ENCODE assay signal across 9 mouse cellular contexts in genomic region chr9:123367636-123368035, GRCm38 (mm10). TPM values are rescaled to one million over a fixed set of nuclear protein-coding genes. Genes with fewer than 3 reads are reported as not detected.
DNase-seq lines count a peak whose midpoint lies in the region; ATAC-seq and TF ChIP-seq lines count a peak whose summit lies in the region.
"Had no signal": no experiment of that assay in that cellular context is flagged by ENCODE, and none has a peak within 500 bp of the region (broad histone marks: within the 10 kb centered on the region; RNA-seq: fewer than 3 reads in every experiment).

No protein-coding gene starts in this region.

- no peaks in the 10 kb centered on the region for H3K79me2 ChIP-seq in myocyte (ENCODE audit: control insufficient read depth, insufficient read depth)

- peak overlapping the region; percentile 63 for H3K4me2 ChIP-seq in kidney, embryonic 14.5 days (replicated peaks; ENCODE audit: low read depth, low read length)
- H3K4me2 ChIP-seq in intestine, embryonic 15.5 days (replicated peaks): peak overlapping the region; percentile 74
- H3K4me2 ChIP-seq in myocyte (ENCODE audit: low read depth): peak overlapping the region; percentile 88

- DNase-seq in kidney, adult 18-20 months: no peak
- DNase-seq in frontal cortex, postnatal 10 days (ENCODE audit: low spot score in 2 of 2): no peak
- DNase-seq: kidney, postnatal 36 days had no signal

- no peak overlapping the region for H3ac ChIP-seq in myocyte (ENCODE audit: control insufficient read depth, insufficient read length)

- peak overlapping the region; percentile 74 for H3K4me3 ChIP-seq in kidney, embryonic 14.5 days (ENCODE audit: low read length)
- peak overlapping the region; percentile 75 for H3K4me3 ChIP-seq in brown adipose tissue, adult 24 weeks (ENCODE audit: insufficient read depth, low read depth, low read length)
- H3K4me3 ChIP-seq in intestine, embryonic 15.5 days (replicated peaks): peak overlapping the region; percentile 69
- H3K4me3 ChIP-seq in myocyte: peak overlapping the region; percentile 63

- peaks cover 9% of the 10 kb centered on the region; the same call in 1 of the 2 replicates for H3K36me3 ChIP-seq in kidney, embryonic 14.5 days (ENCODE audit: control insufficient read depth, insufficient read depth, low read length)
- H3K36me3 ChIP-seq in intestine, embryonic 15.5 days: no peaks in the 10 kb centered on the region
- H3K36me3 ChIP-seq in myocyte (ENCODE audit: control insufficient read depth, insufficient read depth): peaks cover 5% of the 10 kb centered on the region

- H3K27ac ChIP-seq in kidney, embryonic 14.5 days (ENCODE audit: low read depth, low read length): no peak overlapping the region
- no peak overlapping the region for H3K27ac ChIP-seq in brown adipose tissue, adult 24 weeks (replicated peaks; ENCODE audit: low read depth, low read length)
- H3K27ac ChIP-seq in intestine, embryonic 15.5 days: peak overlapping the region; percentile 84; the same call in 1 of the 2 replicates

- no peaks in the 10 kb centered on the region for H3K4me1 ChIP-seq in kidney, embryonic 14.5 days (ENCODE audit: control insufficient read depth, insufficient read depth, low read length)
- no peaks in the 10 kb centered on the region for H3K4me1 ChIP-seq in brown adipose tissue, adult 24 weeks (ENCODE audit: control insufficient read depth, insufficient read depth, insufficient read length, low read length)
- H3K4me1 ChIP-seq in intestine, embryonic 15.5 days (replicated peaks): peaks cover 8% of the 10 kb centered on the region; the same call in 1 of the 2 replicates

- TF ChIP-seq POLR2A in myocyte (IDR thresholded peaks at IDR 0.05; ENCODE audit: insufficient read length, low read depth): no peak

- no peaks in the 10 kb centered on the region for H3K27me3 ChIP-seq in kidney, embryonic 14.5 days (ENCODE audit: control insufficient read depth, insufficient read depth, low read length)
- H3K27me3 ChIP-seq in intestine, embryonic 15.5 days (replicated peaks): no peaks in the 10 kb centered on the region
- no peaks in the 10 kb centered on the region for H3K27me3 ChIP-seq in myocyte (ENCODE audit: control insufficient read depth, insufficient read depth, insufficient read length)

- no peaks in the 10 kb centered on the region for H3K9me3 ChIP-seq in kidney, embryonic 14.5 days (ENCODE audit: control insufficient read depth, low read length)
- H3K9me3 ChIP-seq in intestine, embryonic 15.5 days: no peaks in the 10 kb centered on the region

- H3K9ac ChIP-seq in kidney, embryonic 14.5 days (ENCODE audit: low read depth, low read length): peak overlapping the region; percentile 64; the same call in 1 of the 2 replicates
- 0 out of 2 replicates have a peak overlapping the region, but pooled peaks have one; percentile 75 for H3K9ac ChIP-seq in intestine, embryonic 15.5 days

- ATAC-seq in kidney, embryonic 14.5 days (ENCODE audit: low FRiP score, low TSS enrichment): no peak
- no peak for ATAC-seq in intestine, embryonic 15.5 days
- ATAC-seq in activated CD4-positive, CD25-positive, alpha-beta regulatory T cell, adult 4 months: no peak
- ATAC-seq in inflammation-experienced regulatory T-cells, adult 6 months: no peak

TF ChIP-seq in myocyte, 11 proteins besides CTCF, POLR2A, EP300 and RAD21:
- no peak for TF ChIP-seq CEBPB (IDR thresholded peaks at IDR 0.05; ENCODE audit: insufficient read depth, poor library complexity, severe bottlenecking)

RNA-seq across cellular contexts. Expression of gene Lars2, which starts 0.9 kb away (rescaled TPM):
- polyA plus RNA-seq in kidney, embryonic 14.5 days (2014; fragmentation: Nextera tagmentation; extraction: Ambion mirVana): 1,448 and 1,757 TPM in 2 replicates
- polyA plus RNA-seq in brown adipose tissue, adult 24 weeks (2012; ENCODE audit: insufficient read depth, insufficient read length, missing spikeins): 7,139 and 7,225 TPM in 2 replicates
- polyA plus RNA-seq in intestine, embryonic 15.5 days (2015; fragmentation: Nextera tagmentation; extraction: Ambion mirVana): 932 and 948 TPM in 2 replicates
- 579 TPM for polyA plus RNA-seq in myocyte (2012; fragmentation: generic; extraction: Trizol)
- polyA plus RNA-seq in activated CD4-positive, CD25-positive, alpha-beta regulatory T cell, adult 4 months (2017; shearing (Covaris generic)): 1,000 to 10,000 TPM in 1 of 2 experiments, 100 to 1,000 TPM in 1; 631 to 1,180 TPM
- 1,000 to 10,000 TPM in 2 of 3 experiments, 100 to 1,000 TPM in 1; 526 to 1,491 (median 1,381) TPM for polyA plus RNA-seq in inflammation-experienced regulatory T-cells, adult 6 months (2017; shearing (Covaris generic))
